In the genomic region with DNA sequence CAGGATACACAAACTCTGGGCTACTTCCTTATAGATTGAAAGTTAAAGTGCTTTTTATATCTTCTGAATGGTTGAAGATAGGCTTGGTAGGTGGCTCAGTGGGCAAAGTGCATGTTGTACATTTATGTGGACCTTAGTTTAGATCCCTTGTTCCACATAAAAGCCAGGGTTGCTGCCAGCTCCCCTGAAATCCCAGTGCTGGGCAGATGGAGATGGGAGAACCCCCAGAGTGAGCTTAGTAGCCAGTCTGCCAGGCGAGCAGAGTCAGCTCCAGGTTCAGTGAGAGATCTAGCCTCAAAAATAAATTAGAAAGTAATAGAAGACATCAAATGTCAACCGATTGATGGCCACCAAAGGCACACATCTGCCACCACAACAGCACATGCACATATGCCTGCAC, we compare ENCODE assay signal across 22 mouse cellular contexts. TPM values are rescaled to one million over a fixed set of nuclear protein-coding genes. Genes with fewer than 3 reads are reported as not detected.
DNase-seq lines count a peak whose midpoint lies in the region; ATAC-seq and TF ChIP-seq lines count a peak whose summit lies in the region.
"Had no signal": no experiment of that assay in that cellular context is flagged by ENCODE, and none has a peak within 500 bp of the region (broad histone marks: within the 10 kb centered on the region; RNA-seq: fewer than 3 reads in every experiment).

No protein-coding gene starts in this region.

- WGBS in intestine, embryonic 14.5 days: 73% methylated on average over 2 of the region's 2 CpGs
- 60% methylated on average over 2 of the region's 2 CpGs for WGBS in stomach, postnatal 0 days
- 74% methylated on average over 2 of the region's 2 CpGs for whole genome bisulfite sequencing in hindbrain, embryonic 14.5 days

- H3K4me3 ChIP-seq in intestine, embryonic 14.5 days (ENCODE audit: low read depth, low read length): peak overlapping the region; percentile 32
- H3K4me3 ChIP-seq in stomach, postnatal 0 days (ENCODE audit: low read depth, low read length): peak overlapping the region; percentile 34
- H3K4me3 ChIP-seq in hindbrain, embryonic 14.5 days (replicated peaks; ENCODE audit: low read length): no peak overlapping the region
- H3K4me3 ChIP-seq: embryonic facial prominence, embryonic 13.5 days; midbrain, embryonic 10.5 days had no signal

- DNase-seq in left cerebral cortex, postnatal 4 days: peak; percentile 6
- no peak for DNase-seq in left cerebral cortex, postnatal 10 days (ENCODE audit: extremely low spot score in 1 of 2, low spot score in 2 of 2)
- DNase-seq in cerebellum, adult 9-10 months: peak; percentile 84
- no peak for DNase-seq in intestine, embryonic 14.5 days (ENCODE audit: low spot score)
- no peak for DNase-seq in stomach, postnatal 0 days (ENCODE audit: low spot score)
- DNase-seq in hindbrain, embryonic 14.5 days (ENCODE audit: low spot score): no peak
- DNase-seq in right cerebral cortex, postnatal 10 days (ENCODE audit: low spot score in 2 of 2): no peak
- no peak for DNase-seq in Muller cell, postnatal 12 days (ENCODE audit: inconsistent ontology term)
- DNase-seq: adrenal gland, postnatal 25 days; forebrain, postnatal 0 days; heart, postnatal 10 days; kidney, adult 11 months; kidney, postnatal 10 days; liver; thymus, postnatal 36 days had no signal

- intact Hi-C loops in left cerebral cortex, postnatal 4 days (cut with DNase I): no loop called here
- intact Hi-C loops in left cerebral cortex, postnatal 10 days (cut with DNase I): no loop called here

- no peaks in the 10 kb centered on the region for H3K27me3 ChIP-seq in intestine, embryonic 14.5 days (replicated peaks; ENCODE audit: control insufficient read depth, insufficient read depth, low read length)
- no peaks in the 10 kb centered on the region for H3K27me3 ChIP-seq in stomach, postnatal 0 days (ENCODE audit: control insufficient read depth, insufficient read depth, low read length)
- H3K27me3 ChIP-seq in hindbrain, embryonic 14.5 days (ENCODE audit: control insufficient read depth, insufficient read depth, low read length): no peaks in the 10 kb centered on the region
- H3K27me3 ChIP-seq: embryonic facial prominence, embryonic 13.5 days had no signal

- peak overlapping the region; percentile 40 for H3K4me2 ChIP-seq in intestine, embryonic 14.5 days (ENCODE audit: low read length)
- peak overlapping the region; percentile 47 for H3K4me2 ChIP-seq in stomach, postnatal 0 days (replicated peaks; ENCODE audit: low read depth)
- H3K4me2 ChIP-seq in hindbrain, embryonic 14.5 days (replicated peaks): no peak overlapping the region
- H3K4me2 ChIP-seq: embryonic facial prominence, embryonic 13.5 days; heart, embryonic 11.5 days had no signal

- no peaks in the 10 kb centered on the region for H3K36me3 ChIP-seq in intestine, embryonic 14.5 days (ENCODE audit: control insufficient read depth, insufficient read depth, low read length)
- no peaks in the 10 kb centered on the region for H3K36me3 ChIP-seq in stomach, postnatal 0 days (ENCODE audit: control insufficient read depth, insufficient read depth, low read length)
- no peaks in the 10 kb centered on the region for H3K36me3 ChIP-seq in hindbrain, embryonic 14.5 days (replicated peaks; ENCODE audit: control insufficient read depth, insufficient read depth)
- H3K36me3 ChIP-seq: embryonic facial prominence, embryonic 13.5 days; G1E; midbrain, embryonic 10.5 days had no signal

- H3K4me1 ChIP-seq in intestine, embryonic 14.5 days (replicated peaks; ENCODE audit: control insufficient read depth, insufficient read depth, low read length): peaks cover 7% of the 10 kb centered on the region
- no peaks in the 10 kb centered on the region for H3K4me1 ChIP-seq in stomach, postnatal 0 days (replicated peaks; ENCODE audit: control insufficient read depth, insufficient read depth)
- H3K4me1 ChIP-seq in hindbrain, embryonic 14.5 days (replicated peaks; ENCODE audit: control insufficient read depth, insufficient read depth, low read length): no peaks in the 10 kb centered on the region

- no peak for ATAC-seq in intestine, embryonic 14.5 days (replicated peaks; ENCODE audit: low FRiP score, low TSS enrichment, low read depth)
- ATAC-seq in stomach, postnatal 0 days (ENCODE audit: low FRiP score, low TSS enrichment): no peak
- no peak for ATAC-seq in hindbrain, embryonic 14.5 days (ENCODE audit: low FRiP score)
- ATAC-seq: forebrain, postnatal 0 days had no signal

- H3K27ac ChIP-seq in intestine, embryonic 14.5 days (ENCODE audit: low read depth): no peak overlapping the region
- H3K27ac ChIP-seq in stomach, postnatal 0 days (replicated peaks): peak overlapping the region; percentile 63
- H3K27ac ChIP-seq in hindbrain, embryonic 14.5 days: no peak overlapping the region
- H3K27ac ChIP-seq: embryonic facial prominence, embryonic 13.5 days; midbrain, embryonic 10.5 days had no signal

- no peak for TF ChIP-seq CTCF in stomach, postnatal 0 days (IDR thresholded peaks at IDR 0.05; ENCODE audit: low read depth)

- peak overlapping the region; percentile 56 for H3K9ac ChIP-seq in intestine, embryonic 14.5 days (ENCODE audit: low read length)
- H3K9ac ChIP-seq in stomach, postnatal 0 days (ENCODE audit: low read length): peak overlapping the region; percentile 63; the same call in 1 of the 2 replicates
- H3K9ac ChIP-seq in hindbrain, embryonic 14.5 days: no peak overlapping the region
- H3K9ac ChIP-seq: embryonic facial prominence, embryonic 13.5 days; forebrain, postnatal 0 days had no signal

- no peak for TF ChIP-seq EP300 in stomach, postnatal 0 days (optimal IDR thresholded peaks at IDR 0.05)

- no peaks in the 10 kb centered on the region for H3K9me3 ChIP-seq in intestine, embryonic 14.5 days (ENCODE audit: control insufficient read depth, low read length)
- no peaks in the 10 kb centered on the region for H3K9me3 ChIP-seq in stomach, postnatal 0 days (ENCODE audit: control insufficient read depth, low read length)
- no peaks in the 10 kb centered on the region for H3K9me3 ChIP-seq in hindbrain, embryonic 14.5 days (ENCODE audit: control insufficient read depth, low read length)
- H3K9me3 ChIP-seq: embryonic facial prominence, embryonic 13.5 days; G1E; midbrain, embryonic 10.5 days had no signal

RNA-seq across cellular contexts. Expression of a gene that starts 3.5 kb away (rescaled TPM):
- total RNA-seq in left cerebral cortex, postnatal 4 days (2021): under 1 TPM in 1 of 2 experiments, not detected in 1; 0.56 TPM
- total RNA-seq in left cerebral cortex, postnatal 10 days (2021): 1 to 10 TPM in 1 of 2 experiments, under 1 TPM in 1; 0.87 to 1.0 TPM
- 1,357 and 1,367 TPM in 2 replicates for polyA plus RNA-seq in intestine, embryonic 14.5 days (2014; fragmentation: Nextera tagmentation; extraction: Ambion mirVana)
- polyA plus RNA-seq in stomach, postnatal 0 days (2015; fragmentation: Nextera tagmentation; extraction: Ambion mirVana): 2,872 and 3,802 TPM in 2 replicates
- polyA plus RNA-seq in hindbrain, embryonic 14.5 days (2014; fragmentation: Nextera tagmentation; extraction: Ambion mirVana): 2.6 and 3.3 TPM in 2 replicates
- total RNA-seq: adrenal gland, postnatal 25 days; layer of hippocampus, adult 18-20 months; left cerebral cortex, postnatal 36 days; neutrophil, adult 5-6 weeks had no signal
- polyA plus RNA-seq: G1E had no signal

RNA-seq across cellular contexts. Expression of a gene that starts 25.8 kb away (rescaled TPM):
- total RNA-seq in left cerebral cortex, postnatal 4 days (2021): 10 to 100 TPM; 31.3 to 34.8 TPM
- 10 to 100 TPM; 26.5 to 27.6 TPM for total RNA-seq in left cerebral cortex, postnatal 10 days (2021)
- polyA plus RNA-seq in intestine, embryonic 14.5 days (2014; fragmentation: Nextera tagmentation; extraction: Ambion mirVana): 70.0 and 89.6 TPM in 2 replicates
- 44.2 and 45.8 TPM in 2 replicates for polyA plus RNA-seq in stomach, postnatal 0 days (2015; fragmentation: Nextera tagmentation; extraction: Ambion mirVana)
- polyA plus RNA-seq in hindbrain, embryonic 14.5 days (2014; fragmentation: Nextera tagmentation; extraction: Ambion mirVana): 68.8 and 69.2 TPM in 2 replicates

RNA-seq across cellular contexts. Expression of a gene that starts 39.9 kb away (rescaled TPM):
- total RNA-seq in left cerebral cortex, postnatal 4 days (2021): 10 to 100 TPM; 48.5 to 51.1 TPM
- total RNA-seq in left cerebral cortex, postnatal 10 days (2021): 10 to 100 TPM; 38.3 to 39.8 TPM
- polyA plus RNA-seq in intestine, embryonic 14.5 days (2014; fragmentation: Nextera tagmentation; extraction: Ambion mirVana): 23.8 and 26.0 TPM in 2 replicates
- 26.4 and 26.9 TPM in 2 replicates for polyA plus RNA-seq in stomach, postnatal 0 days (2015; fragmentation: Nextera tagmentation; extraction: Ambion mirVana)
- 59.4 and 63.6 TPM in 2 replicates for polyA plus RNA-seq in hindbrain, embryonic 14.5 days (2014; fragmentation: Nextera tagmentation; extraction: Ambion mirVana)

Comparison
In these comparisons a context has a peak if more than half of its experiments do, and no peak if none do; other contexts are left out.
1. DNase-seq: peak in left cerebral cortex, postnatal 4 days (single experiment) and cerebellum, adult 9-10 months (single experiment); none in left cerebral cortex, postnatal 10 days (0 of 2), intestine, embryonic 14.5 days (single experiment), stomach, postnatal 0 days (single experiment), hindbrain, embryonic 14.5 days (single experiment), right cerebral cortex, postnatal 10 days (0 of 2) and Muller cell, postnatal 12 days (single experiment).
2. RNA of a gene that starts 3.5 kb away (polyA plus RNA-seq): 2,872 to 3,802 TPM in stomach, postnatal 0 days and 1,357 to 1,367 TPM in intestine, embryonic 14.5 days; 2.6 to 3.3 TPM in hindbrain, embryonic 14.5 days; every median in the first group is over 100 times any median in the second.